Mouse (Mus musculus) heart, embryonic 11.5 days (tissue): Measurements from ENCODE around the gene Fam163b. TPM values are rescaled to one million over a fixed set of nuclear protein-coding genes. Genes with fewer than 3 reads are reported as not detected.

ENCODE experiments used
- ATAC-seq: fragments of 200-750 bp; cut with Nextera tagmentation; replicated peaks from 2 replicates; pipeline ENCODE4 v1.8.0; 2017; ENCODE audit warnings: moderate library complexity; ENCODE audit not compliant: insufficient number of reproducible peaks, low FRiP score, low TSS enrichment
- H3K27ac ChIP-seq: fragments of 300-500 bp; sonication (generic); 2 replicates; pipeline ENCODE4 v1.5.1; 2014; ENCODE audit warnings: mild to moderate bottlenecking, low read depth, low read length
- H3K27me3 ChIP-seq: fragments of 300-500 bp; sonication (generic); 2 replicates; pipeline ENCODE4 v1.6.1; 2014; ENCODE audit warnings: mild to moderate bottlenecking, low read length, mixed read lengths; ENCODE audit not compliant: control insufficient read depth, insufficient read depth
- H3K36me3 ChIP-seq: fragments of 300-500 bp; sonication (generic); 2 replicates; pipeline ENCODE4 v1.6.1; 2014; ENCODE audit warnings: mild to moderate bottlenecking, low read length, moderate library complexity, mixed read lengths; ENCODE audit not compliant: control insufficient read depth, insufficient read depth
- H3K4me1 ChIP-seq: fragments of 300-500 bp; sonication (generic); 2 replicates; pipeline ENCODE4 v1.6.1; 2014; ENCODE audit warnings: low read length; ENCODE audit not compliant: control insufficient read depth, insufficient read depth
- H3K4me2 ChIP-seq: fragments of 300-500 bp; sonication (generic); 2 replicates; pipeline ENCODE4 v1.6.1; 2014; ENCODE audit warnings: mild to moderate bottlenecking, moderate library complexity
- H3K4me3 ChIP-seq: fragments of 300-500 bp; sonication (generic); 2 replicates; pipeline ENCODE4 v1.5.1; 2014; ENCODE audit warnings: low read depth, low read length
- H3K9ac ChIP-seq: fragments of 300-500 bp; sonication (generic); 2 replicates; pipeline ENCODE4 v1.6.1; 2014; ENCODE audit warnings: mild to moderate bottlenecking, low read depth, low read length, moderate library complexity
- H3K9me3 ChIP-seq: fragments of 300-500 bp; sonication (generic); replicated peaks from 2 replicates; pipeline ENCODE4 v1.6.1; 2016; ENCODE audit warnings: low read length; ENCODE audit not compliant: control insufficient read depth
- WGBS: fragments of 180-500 bp; shearing (Covaris S2); extraction: QIAGEN DNeasy Blood & Tissue Kit; methylation state at CpG from one replicate; pipeline ENCODE4 v1.1.7; 2014; ENCODE audit not compliant: insufficient replicate concordance; 5-methylcytosine and 5-hydroxymethylcytosine counted together
- polyA plus RNA-seq: library from polyadenylated mRNA; unstranded; fragments of >200 nt; fragmentation: Nextera tagmentation; extraction: Ambion mirVana; gene quantifications from 2 replicates; pipeline ENCODE4 v1.2.1, GENCODE M21; 2014

The Fam163b gene
- polyA plus RNA-seq, 1 experiment from 2014 or later = 0.39 TPM

DNA sequence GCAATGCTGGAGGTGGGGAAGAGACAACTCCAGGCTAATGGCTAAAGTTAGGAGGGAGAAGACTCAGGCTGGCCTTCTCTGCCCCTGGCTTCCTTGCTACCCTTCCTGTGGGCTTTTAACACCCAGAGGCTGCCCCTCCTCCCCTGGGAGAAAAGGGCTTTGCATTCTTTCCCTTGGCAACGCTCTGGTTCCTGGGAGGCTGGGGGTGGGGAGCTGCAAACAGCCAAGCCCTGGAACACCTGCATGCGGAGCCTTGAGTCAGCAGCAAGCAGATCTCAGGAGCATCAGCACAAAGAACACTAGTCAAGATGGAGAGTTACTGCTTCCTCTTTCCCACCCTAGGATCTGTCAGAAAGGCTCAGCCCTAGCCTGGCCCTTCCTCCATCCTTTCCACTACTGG, 7.2 kb upstream of the Fam163b start:
- Histone ChIP-seq H3K9ac (no peak overlapping the region), H3K27ac (no peak overlapping the region), H3K9me3 (no peaks in the 10 kb centered on the region), H3K27me3 (peaks cover 12% of the 10 kb centered on the region), H3K4me2 (no peak overlapping the region), H3K4me3 (no peak overlapping the region), H3K36me3 (no peaks in the 10 kb centered on the region), H3K4me1 (peaks cover 5% of the 10 kb centered on the region; the same call in 1 of the 2 replicates)
- ATAC-seq = no peak
- WGBS = 8% methylated on average over 2 of the region's 2 CpGs

DNA sequence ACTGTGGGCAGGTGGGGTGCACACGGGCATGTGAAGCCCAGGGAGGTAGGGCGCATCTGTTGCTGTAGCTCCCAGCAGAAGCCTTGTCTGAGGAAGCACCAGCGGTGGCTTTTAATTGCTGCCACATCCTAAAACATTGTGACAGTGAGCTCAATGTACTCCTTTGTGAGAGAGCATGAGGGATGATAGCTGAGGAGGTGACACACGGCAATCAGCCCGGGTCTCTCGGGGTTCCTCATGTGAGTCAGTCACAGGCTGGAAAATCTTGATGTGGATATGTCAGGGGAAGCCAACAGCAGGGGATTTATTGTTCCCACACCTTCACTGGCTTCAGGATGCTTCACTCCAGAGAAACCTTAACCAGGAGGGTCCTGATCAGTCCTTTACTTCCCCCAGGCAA, 4.5 kb upstream of the Fam163b start:
- ATAC-seq = no peak
- Histone ChIP-seq H3K4me2 (no peak overlapping the region), H3K27me3 (peaks cover 30% of the 10 kb centered on the region), H3K27ac (no peak overlapping the region), H3K36me3 (no peaks in the 10 kb centered on the region), H3K4me1 (peaks cover 10% of the 10 kb centered on the region), H3K9ac (no peak overlapping the region), H3K4me3 (no peak overlapping the region), H3K9me3 (no peaks in the 10 kb centered on the region)
- WGBS = 71% methylated on average over 6 of the region's 6 CpGs

DNA sequence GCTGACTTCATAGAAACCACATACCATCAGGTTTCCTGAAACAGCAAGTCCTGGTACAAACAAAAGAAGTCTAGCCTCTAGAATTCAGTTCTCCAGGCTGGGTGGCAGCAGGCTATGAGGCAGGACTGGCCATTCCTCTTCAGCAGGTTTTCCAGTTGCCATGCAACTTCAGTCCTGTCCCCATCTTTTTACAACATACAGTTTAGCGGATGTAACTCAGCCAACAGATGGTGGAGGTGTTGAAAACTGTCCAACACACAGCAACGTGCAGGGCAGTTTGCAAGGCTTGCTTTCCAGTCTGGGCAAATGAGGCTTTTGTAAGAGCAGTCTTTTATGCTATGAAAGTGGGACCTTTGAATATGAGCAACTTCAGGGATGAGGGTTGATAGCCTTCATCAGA, 2.7 kb upstream of the Fam163b start:
- no peak overlapping the region for H3K27ac ChIP-seq
- no peak overlapping the region for H3K4me2 ChIP-seq
- H3K4me1 ChIP-seq = peaks cover 11% of the 10 kb centered on the region
- H3K9me3 ChIP-seq = no peaks in the 10 kb centered on the region
- WGBS = 52% methylated on average over 2 of the region's 2 CpGs
- no peak overlapping the region for H3K9ac ChIP-seq
- H3K36me3 ChIP-seq = no peaks in the 10 kb centered on the region
- ATAC-seq = no peak
- H3K27me3 ChIP-seq = peaks cover 47% of the 10 kb centered on the region
- H3K4me3 ChIP-seq = no peak overlapping the region

GRCm38 (mm10) chr2:27138356-27138755, 3.9 kb downstream of the Fam163b start:
- Histone ChIP-seq H3K36me3 (no peaks in the 10 kb centered on the region), H3K27me3 (peaks cover 53% of the 10 kb centered on the region), H3K9ac (no peak overlapping the region), H3K4me2 (no peak overlapping the region), H3K27ac (no peak overlapping the region), H3K4me1 (peaks cover 6% of the 10 kb centered on the region; the same call in 1 of the 2 replicates), H3K4me3 (no peak overlapping the region), H3K9me3 (no peaks in the 10 kb centered on the region)
- WGBS = 44% methylated on average over 4 of the region's 4 CpGs
- no peak for ATAC-seq

- Histone ChIP-seq H3K36me3 (no peaks in the 10 kb centered on the region), H3K9me3 (no peaks in the 10 kb centered on the region), H3K4me3 (no peak overlapping the region), H3K4me1 (peaks cover 1% of the 10 kb centered on the region; the same call in 1 of the 2 replicates), H3K27me3 (peaks cover 39% of the 10 kb centered on the region), H3K4me2 (no peak overlapping the region), H3K9ac (no peak overlapping the region), H3K27ac (no peak overlapping the region)
- no peak for ATAC-seq
- WGBS = 75% methylated on average over 1 of the region's 1 CpGs
These were observed 5.5 kb downstream of the Fam163b start for GRCm38 (mm10) chr2:27136789-27137188.

DNA sequence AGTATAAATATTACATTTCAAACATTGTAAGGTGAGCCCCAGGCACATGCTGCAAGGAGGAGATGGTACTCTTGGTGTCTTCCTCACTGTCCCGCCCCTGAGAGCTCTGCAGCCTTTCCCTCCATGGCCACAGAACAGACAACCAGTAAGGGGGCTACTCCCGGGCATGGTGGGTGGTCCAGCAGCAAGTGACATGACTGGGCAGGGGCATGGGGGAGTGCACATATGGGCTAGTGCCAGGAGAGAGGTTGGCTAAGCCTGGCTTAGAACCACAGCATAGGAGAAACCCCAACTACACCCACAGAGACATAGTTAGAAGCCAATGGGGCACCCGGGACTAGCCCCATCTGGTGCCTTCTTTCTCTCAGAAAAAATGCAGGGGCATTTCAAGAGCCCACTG, 6.0 kb downstream of the Fam163b start:
- H3K4me1 ChIP-seq = no peaks in the 10 kb centered on the region
- H3K27ac ChIP-seq = no peak overlapping the region
- ATAC-seq = no peak
- no peak overlapping the region for H3K4me3 ChIP-seq
- H3K4me2 ChIP-seq = no peak overlapping the region
- no peaks in the 10 kb centered on the region for H3K9me3 ChIP-seq
- H3K36me3 ChIP-seq = no peaks in the 10 kb centered on the region
- H3K27me3 ChIP-seq = peaks cover 35% of the 10 kb centered on the region
- H3K9ac ChIP-seq = no peak overlapping the region
- WGBS = 72% methylated on average over 3 of the region's 3 CpGs

- peaks cover 31% of the 10 kb centered on the region for H3K27me3 ChIP-seq
- no peak overlapping the region for H3K4me3 ChIP-seq
- no peak overlapping the region for H3K4me2 ChIP-seq
- H3K27ac ChIP-seq = no peak overlapping the region
- H3K9ac ChIP-seq = no peak overlapping the region
- 76% methylated on average over 5 of the region's 5 CpGs for WGBS
- no peaks in the 10 kb centered on the region for H3K4me1 ChIP-seq
- H3K36me3 ChIP-seq = no peaks in the 10 kb centered on the region
- no peak for ATAC-seq
- no peaks in the 10 kb centered on the region for H3K9me3 ChIP-seq
These were observed 6.4 kb downstream of the Fam163b start for GRCm38 (mm10) chr2:27135935-27136334.

GRCm38 (mm10) chr2:27128990-27129389, 13.3 kb downstream of the Fam163b start:
- no peak overlapping the region for H3K27ac ChIP-seq
- no peaks in the 10 kb centered on the region for H3K4me1 ChIP-seq
- H3K9me3 ChIP-seq = no peaks in the 10 kb centered on the region
- ATAC-seq = no peak
- 0 out of 2 replicates have a peak, but pooled peaks cover 5% of the 10 kb centered on the region for H3K27me3 ChIP-seq
- H3K9ac ChIP-seq = no peak overlapping the region
- no peaks in the 10 kb centered on the region for H3K36me3 ChIP-seq
- no peak overlapping the region for H3K4me2 ChIP-seq
- WGBS = 62% methylated on average over 3 of the region's 3 CpGs
- H3K4me3 ChIP-seq = no peak overlapping the region

- 0 out of 2 replicates have a peak, but pooled peaks cover 5% of the 10 kb centered on the region for H3K27me3 ChIP-seq
- H3K27ac ChIP-seq = no peak overlapping the region
- H3K4me3 ChIP-seq = no peak overlapping the region
- ATAC-seq = no peak
- WGBS = 44% methylated on average over 4 of the region's 4 CpGs
- no peak overlapping the region for H3K9ac ChIP-seq
- 0 out of 2 replicates have a peak, but pooled peaks cover 6% of the 10 kb centered on the region for H3K4me1 ChIP-seq
- no peaks in the 10 kb centered on the region for H3K9me3 ChIP-seq
- H3K36me3 ChIP-seq = no peaks in the 10 kb centered on the region
- H3K4me2 ChIP-seq = no peak overlapping the region
These were observed 15.8 kb downstream of the Fam163b start for GRCm38 (mm10) chr2:27126496-27126895.
